Mouse (Mus musculus): Measurements from ENCODE around the gene Glra1. TPM values are rescaled to one million over a fixed set of nuclear protein-coding genes. Genes with fewer than 3 reads are reported as not detected.

The Glra1 gene
- polyA plus RNA-seq, 1 experiment from 2014 or later: not detected

DNA sequence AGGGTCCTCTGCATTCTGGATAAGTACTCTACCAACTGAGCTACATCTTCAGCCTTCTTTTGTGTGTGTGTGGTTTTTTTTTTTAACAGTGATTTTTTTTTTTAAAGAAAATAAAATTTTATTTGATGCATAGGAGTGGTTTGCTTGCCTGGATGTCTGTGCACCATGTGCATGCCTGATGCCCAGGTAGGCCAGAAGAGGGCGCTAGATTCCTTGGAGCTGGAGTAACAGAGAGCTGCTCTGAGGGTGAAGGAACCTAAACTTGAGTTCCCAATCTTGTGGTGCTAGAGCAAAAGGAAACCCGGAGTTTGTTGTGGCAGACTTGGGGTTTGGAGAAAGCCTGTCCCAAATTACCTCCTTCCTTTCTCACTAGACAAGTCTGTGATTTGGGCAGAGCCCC, 16.8 kb downstream of the Glra1 start:
- 49% methylated on average over 2 of the region's 2 CpGs for WGBS
- ATAC-seq: no peak

DNA sequence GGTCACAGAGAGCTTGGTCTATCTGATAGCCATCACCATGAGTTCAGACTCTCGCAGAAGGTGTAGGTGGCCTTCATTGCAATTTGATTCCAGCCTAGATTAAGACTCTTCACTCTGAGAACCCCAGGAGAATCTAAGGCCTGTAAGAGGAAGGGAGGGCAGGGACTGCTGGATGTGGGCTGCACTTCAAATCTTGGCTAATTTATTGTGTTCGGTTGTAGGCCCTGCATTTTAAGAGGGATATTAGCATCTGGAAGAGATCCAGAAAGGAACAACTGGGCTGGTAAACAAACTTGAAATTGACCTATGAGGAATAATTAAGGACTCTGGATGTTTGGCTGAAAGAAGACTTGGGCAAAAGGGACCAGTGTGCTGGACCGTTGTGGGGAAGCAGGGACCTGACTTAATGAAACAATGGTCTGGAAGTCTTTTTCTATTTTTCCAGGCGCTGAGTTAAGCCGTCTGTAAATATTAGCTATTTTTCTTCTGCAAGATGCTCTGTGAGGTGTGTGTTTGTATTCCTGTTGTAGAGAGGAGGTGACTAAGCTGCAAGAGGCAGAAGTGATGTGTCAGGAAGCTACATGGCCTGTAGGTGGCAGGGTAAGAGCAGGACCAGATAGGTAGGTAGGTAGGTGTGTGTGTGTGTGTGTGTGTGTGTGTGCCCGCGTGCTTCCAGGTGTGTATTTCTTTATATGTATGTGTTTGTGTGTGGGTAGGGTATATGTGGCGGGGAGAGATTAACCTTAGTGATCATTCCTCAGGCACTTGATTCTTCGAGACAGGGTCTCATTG, 18.4 kb downstream of the Glra1 start:
- Histone ChIP-seq H3K9ac (ENCODE audit: low read depth, low read length) (no peak overlapping the region), H3K36me3 (ENCODE audit: control insufficient read depth, insufficient read depth, low read length) (no peaks in the 10 kb centered on the region), H3K9me3 (ENCODE audit: control insufficient read depth, low read length) (no peaks in the 10 kb centered on the region), H3K4me1 (ENCODE audit: control insufficient read depth, insufficient read depth, low read length) (no peaks in the 10 kb centered on the region), H3K4me3 (ENCODE audit: low read length) (no peak overlapping the region), H3K27ac (ENCODE audit: low read length) (no peak overlapping the region), H3K27me3 (replicated peaks; ENCODE audit: control insufficient read depth, insufficient read depth, low read length) (no peaks in the 10 kb centered on the region), H3K4me2 (ENCODE audit: low read depth, low read length) (no peak overlapping the region)
- WGBS: 78% methylated on average over 9 of the region's 9 CpGs
- ATAC-seq: no peak

More for the DNA sequence above, 16.8 kb downstream of the Glra1 start:
- Histone ChIP-seq H3K36me3 (ENCODE audit: control insufficient read depth, insufficient read depth, low read length) (no peaks in the 10 kb centered on the region), H3K9ac (ENCODE audit: low read depth, low read length) (no peak overlapping the region), H3K4me3 (ENCODE audit: low read length) (no peak overlapping the region), H3K4me1 (ENCODE audit: control insufficient read depth, insufficient read depth, low read length) (no peaks in the 10 kb centered on the region), H3K27ac (ENCODE audit: low read length) (no peak overlapping the region), H3K27me3 (replicated peaks; ENCODE audit: control insufficient read depth, insufficient read depth, low read length) (no peaks in the 10 kb centered on the region), H3K9me3 (ENCODE audit: control insufficient read depth, low read length) (no peaks in the 10 kb centered on the region), H3K4me2 (ENCODE audit: low read depth, low read length) (no peak overlapping the region)

GRCm38 (mm10) chr11:55574397-55574796, 33.6 kb downstream of the Glra1 start:
- H3K4me1 ChIP-seq (ENCODE audit: control insufficient read depth, insufficient read depth, low read length): no peaks in the 10 kb centered on the region
- H3K36me3 ChIP-seq (ENCODE audit: control insufficient read depth, insufficient read depth, low read length): no peaks in the 10 kb centered on the region
- H3K9me3 ChIP-seq (ENCODE audit: control insufficient read depth, low read length): no peaks in the 10 kb centered on the region
- no peak overlapping the region for H3K4me2 ChIP-seq (ENCODE audit: low read depth, low read length)
- ATAC-seq: 0 out of 2 replicates have a peak, but pooled peaks have one; percentile 36
- no peaks in the 10 kb centered on the region for H3K27me3 ChIP-seq (replicated peaks; ENCODE audit: control insufficient read depth, insufficient read depth, low read length)
- no peak overlapping the region for H3K27ac ChIP-seq (ENCODE audit: low read length)
- H3K9ac ChIP-seq (ENCODE audit: low read depth, low read length): no peak overlapping the region
- WGBS: 68% methylated on average over 2 of the region's 2 CpGs
- H3K4me3 ChIP-seq (ENCODE audit: low read length): no peak overlapping the region

DNA sequence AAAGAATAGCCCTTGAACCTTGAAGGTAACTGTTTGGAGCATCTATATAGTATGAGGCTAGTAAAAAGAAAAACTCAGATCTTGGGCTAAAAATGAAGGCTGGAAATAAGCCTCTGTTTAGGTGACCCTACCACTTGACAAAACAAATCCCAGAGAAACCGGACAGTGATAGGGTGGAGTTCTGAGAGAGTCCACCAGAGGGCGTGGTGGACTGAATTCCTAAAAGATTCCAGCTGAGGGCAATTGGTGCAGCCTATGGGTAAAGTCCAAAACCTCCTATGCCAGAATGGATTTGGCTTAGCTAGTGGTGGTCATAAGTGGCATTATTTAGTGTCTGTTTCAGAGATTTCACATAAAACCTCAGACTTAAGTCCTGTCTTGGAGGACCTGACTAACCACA, 36.9 kb downstream of the Glra1 start:
- H3K4me2 ChIP-seq (ENCODE audit: low read depth, low read length): no peak overlapping the region
- H3K4me3 ChIP-seq (ENCODE audit: low read length): no peak overlapping the region
- H3K9ac ChIP-seq (ENCODE audit: low read depth, low read length): no peak overlapping the region
- WGBS: 31% methylated on average over 2 of the region's 2 CpGs
- H3K27me3 ChIP-seq (replicated peaks; ENCODE audit: control insufficient read depth, insufficient read depth, low read length): no peaks in the 10 kb centered on the region
- H3K4me1 ChIP-seq (ENCODE audit: control insufficient read depth, insufficient read depth, low read length): no peaks in the 10 kb centered on the region
- ATAC-seq: no peak
- no peaks in the 10 kb centered on the region for H3K36me3 ChIP-seq (ENCODE audit: control insufficient read depth, insufficient read depth, low read length)
- no peaks in the 10 kb centered on the region for H3K9me3 ChIP-seq (ENCODE audit: control insufficient read depth, low read length)
- H3K27ac ChIP-seq (ENCODE audit: low read length): no peak overlapping the region

GRCm38 (mm10) chr11:55566309-55567099, 41.5 kb downstream of the Glra1 start:
- Histone ChIP-seq H3K9me3 (ENCODE audit: control insufficient read depth, low read length) (no peaks in the 10 kb centered on the region), H3K9ac (ENCODE audit: low read depth, low read length) (no peak overlapping the region), H3K27ac (ENCODE audit: low read length) (no peak overlapping the region), H3K27me3 (replicated peaks; ENCODE audit: control insufficient read depth, insufficient read depth, low read length) (no peaks in the 10 kb centered on the region), H3K4me1 (ENCODE audit: control insufficient read depth, insufficient read depth, low read length) (no peaks in the 10 kb centered on the region), H3K36me3 (ENCODE audit: control insufficient read depth, insufficient read depth, low read length) (no peaks in the 10 kb centered on the region), H3K4me2 (ENCODE audit: low read depth, low read length) (no peak overlapping the region), H3K4me3 (ENCODE audit: low read length) (no peak overlapping the region)
- no peak for ATAC-seq
- WGBS: 57% methylated on average over 9 of the region's 9 CpGs

DNA sequence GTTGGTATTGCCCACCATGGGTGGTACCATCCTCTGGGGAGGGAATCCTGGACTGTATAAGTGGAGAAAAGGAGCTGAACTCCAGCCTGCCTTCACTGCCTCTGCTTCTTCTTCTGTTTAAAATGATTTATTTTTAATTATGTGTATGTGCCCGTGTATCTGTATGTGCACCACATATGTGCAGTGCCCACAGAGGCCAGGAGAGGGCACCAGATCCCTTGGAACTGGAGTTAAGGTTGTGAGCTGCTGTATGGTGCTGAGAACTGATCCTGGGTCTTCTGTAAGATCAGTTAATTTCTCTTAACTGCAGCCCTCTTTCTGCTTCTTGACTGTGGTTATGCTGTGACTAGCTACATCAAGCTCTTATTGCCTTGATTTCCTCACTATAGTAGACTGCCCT, 62.3 kb downstream of the Glra1 start:
- Histone ChIP-seq H3K36me3 (ENCODE audit: control insufficient read depth, insufficient read depth, low read length) (no peaks in the 10 kb centered on the region), H3K9ac (ENCODE audit: low read depth, low read length) (no peak overlapping the region), H3K4me1 (ENCODE audit: control insufficient read depth, insufficient read depth, low read length) (no peaks in the 10 kb centered on the region), H3K9me3 (ENCODE audit: control insufficient read depth, low read length) (no peaks in the 10 kb centered on the region), H3K27me3 (replicated peaks; ENCODE audit: control insufficient read depth, insufficient read depth, low read length) (no peaks in the 10 kb centered on the region), H3K4me3 (ENCODE audit: low read length) (no peak overlapping the region), H3K27ac (ENCODE audit: low read length) (no peak overlapping the region), H3K4me2 (ENCODE audit: low read depth, low read length) (no peak overlapping the region)
- WGBS: 76% methylated on average over 1 of the region's 1 CpGs
- ATAC-seq: no peak

GRCm38 (mm10) chr11:55542671-55543070, 65.3 kb downstream of the Glra1 start:
- Histone ChIP-seq H3K9ac (ENCODE audit: low read depth, low read length) (no peak overlapping the region), H3K27me3 (replicated peaks; ENCODE audit: control insufficient read depth, insufficient read depth, low read length) (no peaks in the 10 kb centered on the region), H3K9me3 (ENCODE audit: control insufficient read depth, low read length) (no peaks in the 10 kb centered on the region), H3K27ac (ENCODE audit: low read length) (no peak overlapping the region), H3K4me2 (ENCODE audit: low read depth, low read length) (no peak overlapping the region), H3K4me3 (ENCODE audit: low read length) (no peak overlapping the region), H3K4me1 (ENCODE audit: control insufficient read depth, insufficient read depth, low read length) (no peaks in the 10 kb centered on the region), H3K36me3 (ENCODE audit: control insufficient read depth, insufficient read depth, low read length) (no peaks in the 10 kb centered on the region)
- 60% methylated on average over 4 of the region's 4 CpGs for WGBS
- ATAC-seq: no peak

- 57% methylated on average over 7 of the region's 7 CpGs for WGBS
- ATAC-seq: no peak
- H3K27ac ChIP-seq (ENCODE audit: low read length): no peak overlapping the region
- no peak overlapping the region for H3K9ac ChIP-seq (ENCODE audit: low read depth, low read length)
- H3K27me3 ChIP-seq (replicated peaks; ENCODE audit: control insufficient read depth, insufficient read depth, low read length): no peaks in the 10 kb centered on the region
- no peak overlapping the region for H3K4me3 ChIP-seq (ENCODE audit: low read length)
- H3K4me2 ChIP-seq (ENCODE audit: low read depth, low read length): no peak overlapping the region
- no peaks in the 10 kb centered on the region for H3K36me3 ChIP-seq (ENCODE audit: control insufficient read depth, insufficient read depth, low read length)
- H3K4me1 ChIP-seq (ENCODE audit: control insufficient read depth, insufficient read depth, low read length): no peaks in the 10 kb centered on the region
- no peaks in the 10 kb centered on the region for H3K9me3 ChIP-seq (ENCODE audit: control insufficient read depth, low read length)
Measured at GRCm38 (mm10) chr11:55542128-55542527, 65.9 kb downstream of the Glra1 start.

DNA sequence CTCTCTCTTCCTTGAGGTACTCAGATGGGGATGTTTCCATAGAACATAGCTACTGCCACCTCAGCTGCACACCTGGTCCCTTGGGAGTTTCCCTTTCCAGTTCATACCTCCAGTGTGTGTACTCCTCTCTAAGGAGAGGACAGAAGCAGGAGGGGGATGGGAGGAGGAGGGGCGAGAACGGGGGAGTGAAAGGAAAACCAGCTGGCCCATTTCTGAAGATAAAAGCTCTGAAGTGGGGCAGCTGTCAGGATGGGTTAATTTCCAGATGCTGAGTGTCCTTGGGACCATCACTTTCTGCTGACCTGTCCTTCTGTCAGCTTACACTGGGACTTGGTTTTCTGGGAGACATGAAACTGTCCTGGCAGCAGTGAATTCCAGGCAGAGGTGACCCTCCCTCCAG, 73.2 kb downstream of the Glra1 start:
- Histone ChIP-seq H3K4me3 (ENCODE audit: low read length) (no peak overlapping the region), H3K27me3 (replicated peaks; ENCODE audit: control insufficient read depth, insufficient read depth, low read length) (no peaks in the 10 kb centered on the region), H3K9ac (ENCODE audit: low read depth, low read length) (no peak overlapping the region), H3K9me3 (ENCODE audit: control insufficient read depth, low read length) (no peaks in the 10 kb centered on the region), H3K4me2 (ENCODE audit: low read depth, low read length) (no peak overlapping the region), H3K27ac (ENCODE audit: low read length) (no peak overlapping the region), H3K4me1 (ENCODE audit: control insufficient read depth, insufficient read depth, low read length) (no peaks in the 10 kb centered on the region), H3K36me3 (ENCODE audit: control insufficient read depth, insufficient read depth, low read length) (no peaks in the 10 kb centered on the region)
- ATAC-seq: no peak
- WGBS: 19% methylated on average over 2 of the region's 2 CpGs

Data from intestine, embryonic 16.5 days (tissue).